Mouse (Mus musculus) CH12.LX (cell line): ENCODE results near the gene Gm15557. TPM values are rescaled to one million over a fixed set of nuclear protein-coding genes. Genes with fewer than 3 reads are reported as not detected.

Experiments used
- DNase-seq: peaks from one replicate; pipeline ENCODE4 v3.0.0-alpha.2; 2013; ENCODE audit errors: extremely low read depth
- H3K27ac ChIP-seq: 2 replicates; pipeline ENCODE4 v1.5.1; 2012; ENCODE audit warnings: low read depth, mild to moderate bottlenecking, control low read depth, moderate library complexity; ENCODE audit not compliant: insufficient read depth
- H3K27me3 ChIP-seq: replicated peaks from 2 replicates; pipeline ENCODE3; 2012; ENCODE audit warnings: inconsistent platforms
- H3K36me3 ChIP-seq, 2 experiments: replicated peaks in 1 of 2; 2 replicates each; pipeline versions ENCODE3 to v1.6.1; 2012; ENCODE audit warnings: inconsistent platforms in 1 of 2, low read length in 1 of 2, mild to moderate bottlenecking in 1 of 2, mixed read lengths in 1 of 2, moderate library complexity in 1 of 2; ENCODE audit not compliant: control insufficient read depth in 1 of 2, insufficient read depth in 1 of 2
- H3K4me1 ChIP-seq, 2 experiments: 2 replicates each; pipeline ENCODE4 v1.6.1; 2012; ENCODE audit warnings: inconsistent platforms in 1 of 2, moderate library complexity in 1 of 2; ENCODE audit not compliant: insufficient read depth in 2 of 2, control insufficient read depth in 1 of 2
- H3K4me2 ChIP-seq: 2 replicates; pipeline ENCODE4 v1.6.1; 2012; ENCODE audit warnings: low read depth, mild to moderate bottlenecking, control low read depth; ENCODE audit not compliant: poor library complexity, insufficient read depth, severe bottlenecking
- H3K4me3 ChIP-seq, 3 experiments: fragments of 150-350 bp in 1 of 3; sonication (generic) in 1 of 3; replicated peaks in 1 of 3; 2 replicates each; pipeline versions ENCODE3 to v1.5.1; 2011 to 2012; ENCODE audit warnings: low read depth in 2 of 3, low read length in 2 of 3, mild to moderate bottlenecking in 2 of 3, moderate library complexity in 2 of 3, control low read depth in 1 of 3, improper control_type of control experiment in 1 of 3, inconsistent platforms in 1 of 3, mixed read lengths in 1 of 3; ENCODE audit not compliant: poor library complexity in 1 of 3
- H3K79me2 ChIP-seq: replicated peaks from 2 replicates; pipeline ENCODE4 v1.6.1; 2012; ENCODE audit warnings: mild to moderate bottlenecking, moderate library complexity; ENCODE audit not compliant: control insufficient read depth, poor library complexity, insufficient read depth, severe bottlenecking; ENCODE audit errors: extremely low read depth
- H3K9ac ChIP-seq: 2 replicates; pipeline ENCODE4 v1.6.1; 2012; ENCODE audit warnings: low read depth, mild to moderate bottlenecking, control low read depth, moderate library complexity; ENCODE audit not compliant: insufficient read depth
- H3K9me3 ChIP-seq: replicated peaks from 2 replicates; pipeline ENCODE3; 2012; ENCODE audit warnings: low read length, inconsistent platforms, mixed read lengths
- BHLHE40 ChIP-seq: IDR thresholded peaks from 2 replicates; pipeline ENCODE4 v1.6.1; 2011; ENCODE audit warnings: mild to moderate bottlenecking, low read depth, low read length, improper control_type of control experiment
- CHD2 ChIP-seq: IDR thresholded peaks from 2 replicates; pipeline ENCODE4 v1.6.1; 2011; ENCODE audit warnings: low read length, improper control_type of control experiment
- CTCF ChIP-seq, 2 experiments: IDR thresholded peaks in 1 of 2; conservative IDR thresholded peaks in 1 of 2; 2 replicates each; pipeline ENCODE4 v1.5.1; 2011 to 2012; ENCODE audit warnings: low read depth in 2 of 2, low read length in 2 of 2, improper control_type of control experiment in 1 of 2, inconsistent platforms in 1 of 2, mild to moderate bottlenecking in 1 of 2, moderate library complexity in 1 of 2
- ELF1 ChIP-seq: IDR thresholded peaks from 2 replicates; pipeline ENCODE4 v1.6.1; 2014; ENCODE audit warnings: low read depth, mild to moderate bottlenecking, inconsistent platforms, low read length, improper control_type of control experiment
- EP300 ChIP-seq: IDR thresholded peaks from 2 replicates; pipeline ENCODE4 v1.6.1; 2011; ENCODE audit warnings: low read length, improper control_type of control experiment
- GABPA ChIP-seq: IDR thresholded peaks from 2 replicates; pipeline ENCODE4 v1.6.1; 2012; ENCODE audit warnings: low read depth, low read length, improper control_type of control experiment, inconsistent platforms; ENCODE audit not compliant: insufficient replicate concordance
- HCFC1 ChIP-seq: IDR thresholded peaks from 2 replicates; pipeline ENCODE4 v1.6.1; 2012; ENCODE audit warnings: low read depth, mild to moderate bottlenecking, inconsistent platforms, low read length, improper control_type of control experiment
- IRF4 ChIP-seq: IDR thresholded peaks from 2 replicates; pipeline ENCODE4 v1.6.1; 2014; ENCODE audit warnings: low read depth, mild to moderate bottlenecking, inconsistent platforms, low read length, improper control_type of control experiment
- JUN ChIP-seq: IDR thresholded peaks from 2 replicates; pipeline ENCODE4 v1.6.1; 2011; ENCODE audit warnings: low read depth, mild to moderate bottlenecking, low read length, improper control_type of control experiment, moderate library complexity; ENCODE audit not compliant: insufficient read depth
- KAT2A ChIP-seq: IDR thresholded peaks from 2 replicates; pipeline ENCODE4 v1.6.1; 2012; ENCODE audit warnings: low read length, improper control_type of control experiment, inconsistent platforms; ENCODE audit not compliant: insufficient replicate concordance
- MAFK ChIP-seq: IDR thresholded peaks from 2 replicates; pipeline ENCODE4 v1.6.1; 2011; ENCODE audit warnings: low read length, improper control_type of control experiment; ENCODE audit not compliant: insufficient replicate concordance
- MAX ChIP-seq: IDR thresholded peaks from 2 replicates; pipeline ENCODE4 v1.6.1; 2011; ENCODE audit warnings: low read length, improper control_type of control experiment
- MAZ ChIP-seq: IDR thresholded peaks from 2 replicates; pipeline ENCODE4 v1.6.1; 2012; ENCODE audit warnings: low read depth, mild to moderate bottlenecking, inconsistent platforms, low read length, improper control_type of control experiment, moderate library complexity
- MYC ChIP-seq: IDR thresholded peaks from 2 replicates; pipeline ENCODE4 v1.6.1; 2011; ENCODE audit warnings: low read depth, mild to moderate bottlenecking, improper control_type of control experiment, low read length
- NELFE ChIP-seq: IDR thresholded peaks from 2 replicates; pipeline ENCODE4 v1.6.1; 2011; ENCODE audit warnings: low read depth, low read length, improper control_type of control experiment
- NRF1 ChIP-seq: IDR thresholded peaks from 2 replicates; pipeline ENCODE4 v1.6.1; 2014; ENCODE audit warnings: low read depth, mild to moderate bottlenecking, inconsistent platforms, low read length, improper control_type of control experiment, moderate library complexity
- POLR2A ChIP-seq: IDR thresholded peaks from 2 replicates; pipeline ENCODE4 v1.6.1; 2011; ENCODE audit warnings: low read depth, mild to moderate bottlenecking, improper control_type of control experiment, low read length
- RAD21 ChIP-seq: IDR thresholded peaks from 2 replicates; pipeline ENCODE4 v1.6.1; 2011; ENCODE audit warnings: low read depth, mild to moderate bottlenecking, low read length, improper control_type of control experiment, moderate library complexity
- RCOR1 ChIP-seq: conservative IDR thresholded peaks from 2 replicates; pipeline ENCODE4 v1.6.1; 2012; ENCODE audit warnings: low read depth, mild to moderate bottlenecking, inconsistent platforms, low read length, improper control_type of control experiment
- TBP ChIP-seq: conservative IDR thresholded peaks from 2 replicates; pipeline ENCODE4 v1.6.1; 2011; ENCODE audit warnings: low read depth, low read length, improper control_type of control experiment
- TCF12 ChIP-seq: IDR thresholded peaks from 2 replicates; pipeline ENCODE4 v1.6.1; 2014; ENCODE audit warnings: low read depth, mild to moderate bottlenecking, inconsistent platforms, low read length, improper control_type of control experiment
- UBTF ChIP-seq: IDR thresholded peaks from 2 replicates; pipeline ENCODE4 v1.6.1; 2012; ENCODE audit warnings: low read depth, mild to moderate bottlenecking, inconsistent platforms, low read length, improper control_type of control experiment, moderate library complexity
- USF1 ChIP-seq: IDR thresholded peaks from 2 replicates; pipeline ENCODE4 v1.6.1; 2014; ENCODE audit warnings: low read depth, mild to moderate bottlenecking, inconsistent platforms, low read length, improper control_type of control experiment
- USF2 ChIP-seq: conservative IDR thresholded peaks from 2 replicates; pipeline ENCODE4 v1.6.1; 2011; ENCODE audit warnings: low read depth, low read length, improper control_type of control experiment
- ZC3H11A ChIP-seq: IDR thresholded peaks from 2 replicates; pipeline ENCODE4 v1.6.1; 2012; ENCODE audit warnings: low read depth, mild to moderate bottlenecking, inconsistent platforms, low read length, improper control_type of control experiment
- ZMIZ1 ChIP-seq: IDR thresholded peaks from 2 replicates; pipeline ENCODE4 v1.6.1; 2012; ENCODE audit warnings: low read depth, mild to moderate bottlenecking, inconsistent platforms, low read length, improper control_type of control experiment
- dilution Hi-C: fragments of 300-500 bp; cut with MboI; formaldehyde crosslinking; loops from 2 replicates; pipeline ENCODE4 v1.14.3; 2020; ENCODE audit warnings: low sequenced_read_pairs; ENCODE audit not compliant: extremely low pct_unique_long_range_greater_than_20kb, extremely low pct_ligation_motif_present
- in situ Hi-C: fragments of 300-500 bp; cut with MboI; formaldehyde crosslinking; loops from 3 replicates; pipeline ENCODE4 v1.14.3; 2019; ENCODE audit warnings: low sequenced_read_pairs, low pct_ligation_motif_present, low pct_unique_long_range_greater_than_20kb, mixed read lengths
- polyA plus RNA-seq: library from polyadenylated mRNA; unstranded; fragments of >175 nt; gene quantifications from 2 replicates; pipeline ENCODE4 v1.2.1, GENCODE M21; 2012; ENCODE audit warnings: low read depth; ENCODE audit not compliant: insufficient read length
- total RNA-seq, 2 experiments: library from RNA; depleted of rRNA; stranded (reverse); fragments of 300-350 nt in 1 of 2; fragments of >200 nt in 1 of 2; gene quantifications; 2 replicates each; pipeline ENCODE4 v1.2.3; 2012 to 2014

The Gm15557 gene
- total and polyA plus RNA-seq, 3 experiments, result not detected

- TF ChIP-seq CTCF (conservative IDR thresholded peaks at IDR 0.05 in 1 of 2, IDR thresholded peaks at IDR 0.05 in 1 of 2; ENCODE audit: low read depth in 2 of 2, low read length in 2 of 2) (no peak), KAT2A (no peak), MYC (no peak), MAFK (no peak), NELFE (no peak), TBP (no peak), EP300 (no peak), NRF1 (no peak), IRF4 (no peak), BHLHE40 (no peak), JUN (no peak), TCF12 (no peak), USF1 (no peak), USF2 (no peak), MAX (no peak)
- DNase-seq, result no peak
- Histone ChIP-seq H3K9ac (no peak overlapping the region), H3K79me2 (no peaks in the 10 kb centered on the region), H3K27ac (no peak overlapping the region), H3K4me2 (no peak overlapping the region), H3K4me3 (no peak overlapping the region), H3K9me3 (no peaks in the 10 kb centered on the region), H3K27me3 (no peaks in the 10 kb centered on the region), H3K4me1 (peaks cover 0 to 17% of the 10 kb centered on the region in 2 experiments; a peak in 2 of 4 replicates), H3K36me3 (peaks cover 30 to 80% of the 10 kb centered on the region in 2 experiments)
- dilution Hi-C loops (no loop called here), in situ Hi-C loops (no loop called here)
Observed at GRCm38 (mm10) chr2:155903632-155904008, 36.9 kb upstream of the Gm15557 start.

- Histone ChIP-seq H3K4me3 (no peak overlapping the region), H3K9ac (no peak overlapping the region), H3K36me3 (peaks cover 37 to 78% of the 10 kb centered on the region in 2 experiments), H3K9me3 (no peaks in the 10 kb centered on the region), H3K4me2 (no peak overlapping the region), H3K27me3 (no peaks in the 10 kb centered on the region), H3K4me1 (peaks cover 0 to 21% of the 10 kb centered on the region in 2 experiments; a peak in 3 of 4 replicates), H3K79me2 (peaks cover 8% of the 10 kb centered on the region; the same call in 1 of the 2 replicates), H3K27ac (no peak overlapping the region)
- peak; percentile 16 for DNase-seq
- dilution Hi-C loops (no loop called here), in situ Hi-C loops (no loop called here)
- TF ChIP-seq MAZ, result no peak
- no peak for TF ChIP-seq ELF1
- no peak for TF ChIP-seq GABPA
- TF ChIP-seq NELFE, result no peak
- no peak for TF ChIP-seq ZC3H11A
- TF ChIP-seq MAX, result no peak
- TF ChIP-seq JUN, result no peak
- TF ChIP-seq UBTF, result no peak
- TF ChIP-seq ZMIZ1, result no peak
- no peak for TF ChIP-seq RAD21
- TF ChIP-seq USF2, result no peak
- TF ChIP-seq POLR2A, result no peak
- no peak for TF ChIP-seq CHD2
- no peak for TF ChIP-seq HCFC1
- TF ChIP-seq RCOR1, result no peak
- no peak for TF ChIP-seq NRF1
Observed at GRCm38 (mm10) chr2:155914684-155915083, 25.8 kb upstream of the Gm15557 start.
